Mouse (Mus musculus): ENCODE data around the gene Oas2. TPM values are rescaled to one million over a fixed set of nuclear protein-coding genes. Genes with fewer than 3 reads are reported as not detected.
"Not testable (repeated sequence)": the region's sequence is repeated elsewhere in the genome, so short reads cannot be mapped to it uniquely, and the experiment has no call there.

Oas2 gene
- polyA plus RNA-seq (2015; fragmentation: Nextera tagmentation; extraction: Ambion mirVana) = 0.36 and 0.50 TPM in 2 replicates

GRCm38 (mm10) chr5:120749688-120750087 is at the start of gene Oas2:
Gene Oas2 (minus strand): TSS chr5:120749853.
- Histone ChIP-seq H3K4me1 (no peaks in the 10 kb centered on the region), H3K4me3 (replicated peaks) (no peak within 1 kb of the TSS), H3K36me3 (no peaks in the 10 kb centered on the region), H3K9ac (no peak within 1 kb of the TSS), H3K9me3 (replicated peaks) (no peaks in the 10 kb centered on the region), H3K4me2 (no peak within 1 kb of the TSS), H3K27ac (no peak within 1 kb of the TSS), H3K27me3 (peaks cover 11% of the 10 kb centered on the region; the same call in 1 of the 2 replicates)
- no peak for ATAC-seq (replicated peaks; ENCODE audit: low FRiP score)
- WGBS = 38% methylated on average over 5 of the region's 5 CpGs

- not testable (repeated sequence) for H3K9me3 ChIP-seq (replicated peaks); ATAC-seq (replicated peaks; ENCODE audit: low FRiP score)
- WGBS = 84% methylated on average over 2 of the region's 2 CpGs
These were observed 49.3 kb upstream of the Oas2 start for GRCm38 (mm10) chr5:120798943-120799342.

GRCm38 (mm10) chr5:120798147-120798546 is 48.5 kb upstream of the Oas2 start:
- H3K4me2 ChIP-seq; H3K4me1 ChIP-seq; H3K27ac ChIP-seq; H3K27me3 ChIP-seq; H3K9ac ChIP-seq; H3K4me3 ChIP-seq (replicated peaks); ATAC-seq (replicated peaks; ENCODE audit: low FRiP score); H3K9me3 ChIP-seq (replicated peaks); H3K36me3 ChIP-seq: not testable (repeated sequence)
- 80% methylated on average over 5 of the region's 5 CpGs for WGBS

More at GRCm38 (mm10) chr5:120798943-120799342, 49.3 kb upstream of the Oas2 start:
- H3K9ac ChIP-seq; H3K4me3 ChIP-seq (replicated peaks); H3K36me3 ChIP-seq; H3K4me1 ChIP-seq; H3K4me2 ChIP-seq; H3K27ac ChIP-seq; H3K27me3 ChIP-seq: not testable (repeated sequence)

- not testable (repeated sequence) for ATAC-seq (replicated peaks; ENCODE audit: low FRiP score); H3K9ac ChIP-seq; H3K4me2 ChIP-seq; H3K4me1 ChIP-seq; H3K4me3 ChIP-seq (replicated peaks); H3K36me3 ChIP-seq; H3K27me3 ChIP-seq; H3K9me3 ChIP-seq (replicated peaks); H3K27ac ChIP-seq
- 50% methylated on average over 8 of the region's 9 CpGs for WGBS
These were observed 45.9 kb upstream of the Oas2 start, which contains the start of gene Oas1e for GRCm38 (mm10) chr5:120795480-120796034. Gene Oas1e (minus strand): TSS chr5:120795530.

- WGBS = 23% methylated on average over 2 of the region's 2 CpGs
- Histone ChIP-seq H3K4me1 (no peaks in the 10 kb centered on the region), H3K36me3 (no peaks in the 10 kb centered on the region), H3K9me3 (replicated peaks) (no peaks in the 10 kb centered on the region), H3K9ac (no peak overlapping the region), H3K27ac (no peak overlapping the region), H3K27me3 (no peaks in the 10 kb centered on the region), H3K4me2 (no peak overlapping the region), H3K4me3 (replicated peaks) (no peak overlapping the region)
- ATAC-seq (replicated peaks; ENCODE audit: low FRiP score) = no peak
These were observed 43.4 kb upstream of the Oas2 start for GRCm38 (mm10) chr5:120793043-120793442.

GRCm38 (mm10) chr5:120787042-120787441 is 37.4 kb upstream of the Oas2 start:
- WGBS = 76% methylated on average over 3 of the region's 3 CpGs

GRCm38 (mm10) chr5:120782446-120782845 is 32.8 kb upstream of the Oas2 start:
- WGBS = 81% methylated on average over 2 of the region's 2 CpGs

More at GRCm38 (mm10) chr5:120787042-120787441, 37.4 kb upstream of the Oas2 start:
- Histone ChIP-seq H3K4me3 (replicated peaks) (no peak overlapping the region), H3K27me3 (no peaks in the 10 kb centered on the region), H3K27ac (no peak overlapping the region), H3K36me3 (no peaks in the 10 kb centered on the region), H3K9me3 (replicated peaks) (no peaks in the 10 kb centered on the region), H3K9ac (no peak overlapping the region), H3K4me1 (no peaks in the 10 kb centered on the region), H3K4me2 (no peak overlapping the region)
- ATAC-seq (replicated peaks; ENCODE audit: low FRiP score) = no peak

GRCm38 (mm10) chr5:120781646-120782045 is 32.0 kb upstream of the Oas2 start:
- Histone ChIP-seq H3K9me3 (replicated peaks) (no peaks in the 10 kb centered on the region), H3K27me3 (no peaks in the 10 kb centered on the region), H3K36me3 (no peaks in the 10 kb centered on the region), H3K9ac (no peak overlapping the region), H3K4me1 (no peaks in the 10 kb centered on the region), H3K4me2 (no peak overlapping the region), H3K27ac (no peak overlapping the region), H3K4me3 (replicated peaks) (no peak overlapping the region)
- ATAC-seq (replicated peaks; ENCODE audit: low FRiP score) = no peak
- WGBS = 100% methylated on average over 1 of the region's 1 CpGs

More at GRCm38 (mm10) chr5:120782446-120782845, 32.8 kb upstream of the Oas2 start:
- no peak overlapping the region for H3K27ac ChIP-seq
- no peak overlapping the region for H3K9ac ChIP-seq
- no peaks in the 10 kb centered on the region for H3K9me3 ChIP-seq (replicated peaks)
- H3K36me3 ChIP-seq = no peaks in the 10 kb centered on the region
- no peak for ATAC-seq (replicated peaks; ENCODE audit: low FRiP score)
- H3K4me2 ChIP-seq = no peak overlapping the region
- no peaks in the 10 kb centered on the region for H3K27me3 ChIP-seq
- no peak overlapping the region for H3K4me3 ChIP-seq (replicated peaks)
- H3K4me1 ChIP-seq = no peaks in the 10 kb centered on the region

GRCm38 (mm10) chr5:120779922-120780321 is 30.3 kb upstream of the Oas2 start:
- no peak overlapping the region for H3K9ac ChIP-seq
- no peak overlapping the region for H3K4me3 ChIP-seq (replicated peaks)
- no peak overlapping the region for H3K4me2 ChIP-seq
- H3K4me1 ChIP-seq = 0 out of 2 replicates have a peak, but pooled peaks cover 2% of the 10 kb centered on the region
- no peaks in the 10 kb centered on the region for H3K36me3 ChIP-seq
- no peak overlapping the region for H3K27ac ChIP-seq
- 54% methylated on average over 3 of the region's 3 CpGs for WGBS
- ATAC-seq (replicated peaks; ENCODE audit: low FRiP score) = no peak
- H3K27me3 ChIP-seq = no peaks in the 10 kb centered on the region
- H3K9me3 ChIP-seq (replicated peaks) = no peaks in the 10 kb centered on the region

- H3K27ac ChIP-seq = no peak overlapping the region
- no peak for ATAC-seq (replicated peaks; ENCODE audit: low FRiP score)
- no peaks in the 10 kb centered on the region for H3K36me3 ChIP-seq
- no peak overlapping the region for H3K4me3 ChIP-seq (replicated peaks)
- no peaks in the 10 kb centered on the region for H3K27me3 ChIP-seq
- 0 out of 2 replicates have a peak, but pooled peaks cover 2% of the 10 kb centered on the region for H3K4me1 ChIP-seq
- no peaks in the 10 kb centered on the region for H3K9me3 ChIP-seq (replicated peaks)
- 69% methylated on average over 2 of the region's 2 CpGs for WGBS
- no peak overlapping the region for H3K9ac ChIP-seq
- no peak overlapping the region for H3K4me2 ChIP-seq
These were observed 29.3 kb upstream of the Oas2 start for GRCm38 (mm10) chr5:120778941-120779340.

- no peak for ATAC-seq (replicated peaks; ENCODE audit: low FRiP score)
- no peaks in the 10 kb centered on the region for H3K36me3 ChIP-seq
- WGBS = 75% methylated on average over 9 of the region's 9 CpGs
- 0 out of 2 replicates have a peak, but pooled peaks cover 2% of the 10 kb centered on the region for H3K4me1 ChIP-seq
- H3K27me3 ChIP-seq = no peaks in the 10 kb centered on the region
- H3K9ac ChIP-seq = no peak within 1 kb of the TSS
- no peak within 1 kb of the TSS for H3K4me3 ChIP-seq (replicated peaks)
- no peaks in the 10 kb centered on the region for H3K9me3 ChIP-seq (replicated peaks)
- no peak within 1 kb of the TSS for H3K27ac ChIP-seq
- no peak within 1 kb of the TSS for H3K4me2 ChIP-seq
These were observed 27.8 kb upstream of the Oas2 start, which contains the start of gene Oas3 for GRCm38 (mm10) chr5:120777478-120777877. Gene Oas3 (minus strand): TSS chr5:120777661.

- Histone ChIP-seq H3K27me3 (no peaks in the 10 kb centered on the region), H3K4me2 (no peak overlapping the region), H3K4me1 (0 out of 2 replicates have a peak, but pooled peaks cover 2% of the 10 kb centered on the region), H3K27ac (no peak overlapping the region), H3K36me3 (no peaks in the 10 kb centered on the region), H3K4me3 (replicated peaks) (no peak overlapping the region), H3K9ac (no peak overlapping the region), H3K9me3 (replicated peaks) (no peaks in the 10 kb centered on the region)
- no peak for ATAC-seq (replicated peaks; ENCODE audit: low FRiP score)
- 80% methylated on average over 5 of the region's 5 CpGs for WGBS
These were observed 27.1 kb upstream of the Oas2 start for GRCm38 (mm10) chr5:120776801-120777200.

All from kidney, embryonic 15.5 days (tissue).